Mouse (Mus musculus) urinary bladder, adult 2 months (tissue): ENCODE results near the gene B3glct. TPM values are rescaled to one million over a fixed set of nuclear protein-coding genes. Genes with fewer than 3 reads are reported as not detected.

Experiments used
- DNase-seq: peaks from one replicate; pipeline ENCODE4 v3.0.0; 2022; ENCODE audit warnings: low spot score
- polyA plus RNA-seq: library from polyadenylated mRNA; depleted of rRNA; stranded (reverse); fragments of >200 nt; gene quantifications from 2 replicates; pipeline ENCODE4 v1.2.3, GENCODE M21; 2012; rRNA removed

B3glct gene
- polyA plus RNA-seq, 1 experiment = 9.3 TPM

DNA sequence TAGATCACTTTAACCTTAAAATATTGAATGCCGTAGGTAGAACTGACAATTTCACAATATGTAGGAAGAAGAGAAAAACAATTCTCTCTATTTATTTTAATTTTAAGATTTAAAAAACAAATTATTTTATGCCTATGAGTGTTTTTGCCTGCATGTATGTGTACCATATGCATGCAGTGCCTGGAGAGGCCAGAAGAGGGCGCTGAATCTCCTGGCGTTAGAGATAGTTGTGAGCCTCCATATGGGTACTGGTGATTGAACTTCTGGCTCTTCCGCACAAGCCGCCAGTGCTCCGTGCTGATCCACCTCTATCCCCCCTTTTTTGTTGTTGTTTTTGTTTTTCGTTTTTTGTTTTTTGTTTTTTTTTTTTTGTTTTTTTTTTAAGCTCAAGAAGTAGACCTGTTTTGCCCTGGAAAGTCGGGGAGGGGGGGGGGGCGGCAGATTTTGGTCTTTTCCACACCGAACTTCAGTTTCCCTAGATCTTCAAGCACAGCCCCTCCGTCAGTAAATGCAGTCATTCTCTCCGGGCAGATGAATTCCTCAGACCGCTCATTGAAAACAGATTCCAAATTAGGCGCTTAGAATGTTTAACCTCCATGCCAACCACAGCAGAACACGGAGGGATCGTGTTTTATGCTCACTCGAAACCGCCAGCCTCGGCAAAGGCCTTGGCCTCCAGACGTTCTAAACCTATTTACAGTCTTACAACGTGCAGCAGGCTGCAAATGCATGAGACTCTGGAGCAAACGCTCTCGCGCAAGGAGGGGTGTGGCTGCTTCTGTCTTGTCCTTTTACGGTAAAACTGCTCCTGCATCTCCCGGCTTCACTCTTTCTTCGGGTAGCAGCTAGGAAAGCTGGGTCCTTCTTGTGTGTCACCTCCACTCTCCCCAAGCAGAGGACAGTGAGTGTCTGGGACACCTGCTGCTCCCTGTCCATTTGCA, 70.9 kb downstream of the B3glct start:
- DNase-seq = no peak

DNA sequence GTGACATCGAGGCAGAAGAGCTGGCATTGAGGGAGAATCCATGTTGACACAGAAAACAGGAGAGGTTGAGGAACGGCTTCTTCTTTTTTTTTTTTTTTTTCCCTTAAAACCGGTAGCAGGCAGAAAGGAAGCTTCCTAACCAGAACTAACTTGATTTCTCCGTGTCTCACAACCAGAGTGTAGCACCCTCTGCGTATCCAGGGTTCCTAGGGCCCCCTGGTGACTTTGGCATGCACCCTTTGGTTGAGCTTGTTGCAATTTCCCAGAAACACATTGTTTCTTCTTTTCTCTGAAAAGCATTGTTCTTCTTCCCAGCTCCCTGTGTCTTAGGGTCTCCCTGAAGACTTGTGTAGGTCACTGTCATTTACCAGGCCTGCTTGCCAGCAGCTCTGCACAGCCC, 73.8 kb downstream of the B3glct start:
- no peak for DNase-seq

- DNase-seq = no peak
These were observed 75.0 kb downstream of the B3glct start for GRCm38 (mm10) chr5:149753073-149753472.

- no peak for DNase-seq
These were observed 89.1 kb downstream of the B3glct start for GRCm38 (mm10) chr5:149767116-149767515.

DNA sequence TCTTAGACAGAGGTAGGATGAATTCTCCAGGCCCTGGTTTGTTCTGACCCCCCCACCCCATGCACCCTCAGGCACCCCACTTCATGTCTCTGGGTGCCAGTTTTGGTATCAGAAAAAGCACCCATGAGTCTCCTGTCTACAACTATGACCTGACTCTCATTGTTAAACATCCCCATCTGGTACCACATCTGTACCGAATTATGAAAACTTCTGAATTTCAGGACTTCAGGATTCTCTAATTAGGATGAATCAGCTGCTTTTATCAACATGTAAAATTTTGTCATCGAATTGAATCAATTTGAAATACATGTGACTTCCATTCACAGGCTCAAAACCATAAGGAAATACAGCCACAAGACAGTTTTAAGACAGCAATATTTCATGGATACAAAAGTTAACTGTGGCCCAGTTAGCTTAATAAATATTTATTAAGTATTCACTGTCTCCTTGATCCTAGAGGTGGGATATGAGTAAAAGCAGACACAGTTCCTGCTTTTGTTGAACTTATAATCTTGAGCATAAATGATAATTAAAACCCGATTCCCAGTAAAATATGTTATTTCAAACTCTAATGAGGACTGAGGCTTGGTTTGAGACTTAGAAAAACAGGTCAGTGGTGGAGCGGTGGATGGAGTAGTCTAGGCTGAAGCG, 89.7 kb downstream of the B3glct start:
- DNase-seq = no peak

DNA sequence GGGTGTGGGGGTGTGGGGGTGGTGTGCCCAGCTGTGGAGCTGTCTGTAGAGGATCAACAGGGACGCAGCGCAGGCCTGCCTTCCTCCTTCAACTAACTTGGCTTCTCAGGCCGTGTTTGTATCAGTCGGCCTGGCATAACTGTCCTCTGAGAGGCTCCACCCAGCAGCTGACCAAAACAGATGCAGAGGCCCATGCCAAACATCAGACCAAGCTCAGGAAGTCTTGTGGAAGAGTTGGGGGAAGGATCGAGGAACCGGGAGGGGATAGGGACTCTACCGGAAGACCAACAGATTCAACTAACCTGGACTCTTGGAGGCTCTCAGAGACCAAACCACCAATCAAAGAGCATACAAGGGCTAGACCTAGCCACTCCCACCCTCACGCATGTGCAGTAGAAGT, 91.6 kb downstream of the B3glct start:
- DNase-seq = no peak

- DNase-seq = no peak
These were observed 98.0 kb downstream of the B3glct start for GRCm38 (mm10) chr5:149776038-149776437.

GRCm38 (mm10) chr5:149779740-149780139, 101.7 kb downstream of the B3glct start:
- no peak for DNase-seq

DNA sequence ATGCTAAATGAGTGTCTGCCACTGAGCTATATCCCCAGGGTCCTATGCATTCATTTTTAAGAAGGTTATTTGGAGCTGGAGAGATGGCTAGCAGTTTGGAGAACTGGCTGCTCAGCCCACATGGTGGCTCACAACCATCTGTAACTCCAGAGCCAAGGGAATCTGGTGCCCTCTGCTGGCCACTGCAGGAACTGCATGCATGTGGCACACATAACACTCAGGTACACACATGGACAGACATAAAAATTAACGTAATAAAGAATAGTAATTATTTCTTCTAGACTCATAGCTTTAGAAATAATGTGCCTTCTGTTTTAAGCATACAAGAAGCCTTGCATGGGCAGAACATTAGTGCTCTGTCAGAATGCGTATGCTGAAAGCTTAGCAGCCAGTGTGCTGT, 102.4 kb downstream of the B3glct start:
- DNase-seq = no peak

GRCm38 (mm10) chr5:149790087-149790486, 112.1 kb downstream of the B3glct start:
- no peak for DNase-seq

- DNase-seq = no peak
These were observed 132.0 kb downstream of the B3glct start for GRCm38 (mm10) chr5:149810071-149810470.

DNA sequence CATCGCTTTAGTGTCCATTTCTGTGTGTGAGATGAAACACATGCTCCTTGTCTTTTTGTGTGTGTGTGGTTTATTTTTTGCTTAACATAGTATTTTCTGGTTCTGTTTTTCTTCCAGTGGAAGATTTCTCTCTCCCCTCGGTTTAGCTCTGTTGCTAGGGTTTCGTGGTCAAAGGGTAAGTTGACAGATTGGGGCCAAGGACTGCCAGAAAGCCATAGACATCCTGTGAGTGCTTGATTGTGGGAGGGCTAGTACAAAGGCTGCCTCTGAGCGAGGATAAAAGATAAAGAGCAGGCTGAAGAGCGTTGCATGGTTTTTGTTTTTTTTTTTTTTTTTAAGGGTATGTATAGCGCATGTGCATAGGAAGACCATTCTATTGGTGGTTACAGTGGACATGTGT, 133.8 kb downstream of the B3glct start:
- no peak for DNase-seq

Other genes starting within 250 kb of the B3glct start
- 0.21 and 0.37 TPM in 2 replicates for gene Tex26, start 238.6 kb upstream of the B3glct start, polyA plus RNA-seq
- 0.06 and 0.12 TPM in 2 replicates for gene Wdr95, start 149.6 kb upstream of the B3glct start, polyA plus RNA-seq
- gene Hsph1, start 41.9 kb upstream of the B3glct start, polyA plus RNA-seq = 42.5 and 48.5 TPM in 2 replicates